Mouse (Mus musculus): ENCODE data around the gene Usp2. TPM values are rescaled to one million over a fixed set of nuclear protein-coding genes. Genes with fewer than 3 reads are reported as not detected.

The Usp2 gene
- polyA plus RNA-seq, 1 experiment from 2014 or later: 39.4 TPM

- ATAC-seq (ENCODE audit: low read depth) (no peak), DNase-seq (ENCODE audit: low spot score) (no peak)
- peak overlapping the region; percentile 74; the same call in 1 of the 2 replicates for H3K27ac ChIP-seq (replicated peaks; ENCODE audit: low read depth, low read length)
- peaks cover 29% of the 10 kb centered on the region; the same call in 1 of the 2 replicates for H3K4me1 ChIP-seq (ENCODE audit: control insufficient read depth, insufficient read depth, low read length)
- H3K9ac ChIP-seq (ENCODE audit: low read depth, low read length): peak overlapping the region; percentile 73
- peak overlapping the region; percentile 68 for H3K4me3 ChIP-seq (ENCODE audit: low read depth, low read length)
- H3K9me3 ChIP-seq (ENCODE audit: control insufficient read depth, low read length): no peaks in the 10 kb centered on the region
- peaks cover 6% of the 10 kb centered on the region; the same call in 1 of the 2 replicates for H3K36me3 ChIP-seq (ENCODE audit: control insufficient read depth, insufficient read depth, low read length)
- H3K4me2 ChIP-seq (ENCODE audit: low read depth, low read length): peak overlapping the region; percentile 90
- peaks cover 8% of the 10 kb centered on the region; the same call in 1 of the 2 replicates for H3K27me3 ChIP-seq (replicated peaks; ENCODE audit: control insufficient read depth, insufficient read depth, low read length)
- 7% methylated on average over 2 of the region's 2 CpGs for WGBS
Measured at GRCm38 (mm10) chr9:44133287-44133686, 66.5 kb downstream of the Usp2 start.

GRCm38 (mm10) chr9:44134101-44134850 lies 67.5 kb downstream of the Usp2 start, which contains the start of gene Mcam:
Gene Mcam (plus strand): TSS chr9:44134469.
- WGBS: 4% methylated on average over 12 of the region's 55 CpGs
- peaks cover 29% of the 10 kb centered on the region; the same call in 1 of the 2 replicates for H3K4me1 ChIP-seq (ENCODE audit: control insufficient read depth, insufficient read depth, low read length)
- H3K27me3 ChIP-seq (replicated peaks; ENCODE audit: control insufficient read depth, insufficient read depth, low read length): peaks cover 8% of the 10 kb centered on the region; the same call in 1 of the 2 replicates

GRCm38 (mm10) chr9:44134851-44135730 lies 68.3 kb downstream of the Usp2 start:
- H3K4me1 ChIP-seq (ENCODE audit: control insufficient read depth, insufficient read depth, low read length): peaks cover 25% of the 10 kb centered on the region; the same call in 1 of the 2 replicates
- H3K27ac ChIP-seq (replicated peaks; ENCODE audit: low read depth, low read length): peak overlapping the region; percentile 74
- H3K4me3 ChIP-seq (ENCODE audit: low read depth, low read length): peak overlapping the region; percentile 68
- H3K27me3 ChIP-seq (replicated peaks; ENCODE audit: control insufficient read depth, insufficient read depth, low read length): peaks cover 8% of the 10 kb centered on the region; the same call in 1 of the 2 replicates
- H3K4me2 ChIP-seq (ENCODE audit: low read depth, low read length): peak overlapping the region; percentile 90
- H3K9me3 ChIP-seq (ENCODE audit: control insufficient read depth, low read length): no peaks in the 10 kb centered on the region
- DNase-seq (ENCODE audit: low spot score) (peak; percentile 48), ATAC-seq (ENCODE audit: low read depth) (peak; percentile 23)
- H3K9ac ChIP-seq (ENCODE audit: low read depth, low read length): peak overlapping the region; percentile 73
- WGBS: 3% methylated on average over 36 of the region's 49 CpGs
- peaks cover 22% of the 10 kb centered on the region; the same call in 1 of the 2 replicates for H3K36me3 ChIP-seq (ENCODE audit: control insufficient read depth, insufficient read depth, low read length)

More at GRCm38 (mm10) chr9:44134101-44134850, 67.5 kb downstream of the Usp2 start, which contains the start of gene Mcam:
- peak within 1 kb of the TSS; percentile 74 for H3K27ac ChIP-seq (replicated peaks; ENCODE audit: low read depth, low read length)
- DNase-seq (ENCODE audit: low spot score) (peak; percentile 79), ATAC-seq (ENCODE audit: low read depth) (peak; percentile 41)
- peak within 1 kb of the TSS; percentile 90 for H3K4me2 ChIP-seq (ENCODE audit: low read depth, low read length)
- peak within 1 kb of the TSS; percentile 73 for H3K9ac ChIP-seq (ENCODE audit: low read depth, low read length)
- no peaks in the 10 kb centered on the region for H3K9me3 ChIP-seq (ENCODE audit: control insufficient read depth, low read length)
- peaks cover 15% of the 10 kb centered on the region; the same call in 1 of the 2 replicates for H3K36me3 ChIP-seq (ENCODE audit: control insufficient read depth, insufficient read depth, low read length)
- peak within 1 kb of the TSS; percentile 68 for H3K4me3 ChIP-seq (ENCODE audit: low read depth, low read length)

DNA sequence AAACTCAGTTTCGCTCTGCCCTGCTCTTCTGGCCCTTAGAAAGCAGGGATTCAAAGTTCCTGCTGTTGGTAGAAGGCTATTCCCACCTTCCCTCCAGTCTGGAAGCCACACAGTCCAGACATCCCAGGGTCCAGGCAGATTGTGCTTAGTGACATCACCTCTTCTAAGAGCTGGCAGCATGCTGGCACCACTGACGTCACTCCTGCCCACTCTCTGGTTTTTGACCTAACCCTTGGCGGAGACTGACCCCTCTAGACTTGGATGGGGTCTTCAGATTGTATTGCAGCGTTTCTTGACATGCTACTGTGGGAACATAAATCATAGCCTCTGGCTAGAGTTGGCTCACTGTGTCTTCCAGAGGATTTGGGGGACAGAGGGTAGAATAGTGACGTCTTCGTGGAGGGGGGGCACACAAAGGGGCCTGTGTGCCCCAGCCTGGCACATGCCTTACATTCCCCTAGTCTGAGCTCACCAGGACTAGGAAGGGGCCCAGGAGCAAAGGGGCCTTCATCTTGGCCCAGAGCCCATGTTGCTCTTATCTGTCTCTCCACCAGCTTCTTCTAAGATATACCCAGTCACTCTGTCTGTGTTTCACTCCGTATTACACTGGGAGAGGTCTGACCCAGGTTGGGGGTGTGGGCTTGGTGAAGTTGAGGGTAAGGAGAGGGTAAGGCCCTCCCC lies 69.0 kb downstream of the Usp2 start:
- Histone ChIP-seq H3K4me2 (ENCODE audit: low read depth, low read length) (peak overlapping the region; percentile 90), H3K9ac (ENCODE audit: low read depth, low read length) (peak overlapping the region; percentile 73), H3K36me3 (ENCODE audit: control insufficient read depth, insufficient read depth, low read length) (peaks cover 30% of the 10 kb centered on the region; the same call in 1 of the 2 replicates), H3K4me1 (ENCODE audit: control insufficient read depth, insufficient read depth, low read length) (peaks cover 17% of the 10 kb centered on the region; the same call in 1 of the 2 replicates), H3K27ac (replicated peaks; ENCODE audit: low read depth, low read length) (peak overlapping the region; percentile 74), H3K27me3 (replicated peaks; ENCODE audit: control insufficient read depth, insufficient read depth, low read length) (peaks cover 8% of the 10 kb centered on the region; the same call in 1 of the 2 replicates), H3K9me3 (ENCODE audit: control insufficient read depth, low read length) (no peaks in the 10 kb centered on the region), H3K4me3 (ENCODE audit: low read depth, low read length) (peak overlapping the region; percentile 68)
- ATAC-seq (ENCODE audit: low read depth) (peak; percentile 19; the same call in 1 of the 2 replicates), DNase-seq (ENCODE audit: low spot score) (peak; percentile 41)
- 38% methylated on average over 7 of the region's 7 CpGs for WGBS

- H3K9ac ChIP-seq (ENCODE audit: low read depth, low read length): no peak overlapping the region
- no peaks in the 10 kb centered on the region for H3K9me3 ChIP-seq (ENCODE audit: control insufficient read depth, low read length)
- peaks cover 8% of the 10 kb centered on the region; the same call in 1 of the 2 replicates for H3K27me3 ChIP-seq (replicated peaks; ENCODE audit: control insufficient read depth, insufficient read depth, low read length)
- DNase-seq (ENCODE audit: low spot score) (no peak), ATAC-seq (ENCODE audit: low read depth) (no peak)
- peaks cover 15% of the 10 kb centered on the region; the same call in 1 of the 2 replicates for H3K4me1 ChIP-seq (ENCODE audit: control insufficient read depth, insufficient read depth, low read length)
- WGBS: 61% methylated on average over 4 of the region's 4 CpGs
- no peak overlapping the region for H3K4me2 ChIP-seq (ENCODE audit: low read depth, low read length)
- H3K4me3 ChIP-seq (ENCODE audit: low read depth, low read length): no peak overlapping the region
- no peak overlapping the region for H3K27ac ChIP-seq (replicated peaks; ENCODE audit: low read depth, low read length)
- H3K36me3 ChIP-seq (ENCODE audit: control insufficient read depth, insufficient read depth, low read length): peaks cover 30% of the 10 kb centered on the region; the same call in 1 of the 2 replicates
Measured at GRCm38 (mm10) chr9:44137846-44138245, 71.0 kb downstream of the Usp2 start.

DNA sequence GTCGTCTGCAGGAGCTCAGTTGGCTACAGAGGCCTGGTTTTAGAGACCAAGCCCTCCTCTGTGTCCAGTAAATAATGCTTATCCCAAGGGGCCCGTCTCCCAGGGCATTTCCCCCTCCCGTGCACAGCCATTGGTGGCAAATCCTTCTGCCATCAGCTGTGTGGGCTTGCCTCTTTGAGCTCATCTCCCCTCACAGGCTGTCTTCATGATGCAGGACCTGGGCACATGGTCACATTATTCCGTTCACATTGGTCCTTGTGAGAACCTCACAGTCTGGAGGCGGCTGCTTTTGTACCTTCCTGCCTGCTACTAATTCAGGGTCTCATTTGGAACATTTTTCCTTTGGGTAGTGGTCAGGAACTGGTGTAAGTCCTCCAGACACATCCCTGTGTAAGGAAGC lies 75.1 kb downstream of the Usp2 start:
- H3K9me3 ChIP-seq (ENCODE audit: control insufficient read depth, low read length): no peaks in the 10 kb centered on the region
- H3K9ac ChIP-seq (ENCODE audit: low read depth, low read length): no peak overlapping the region
- H3K36me3 ChIP-seq (ENCODE audit: control insufficient read depth, insufficient read depth, low read length): peaks cover 56% of the 10 kb centered on the region
- H3K27ac ChIP-seq (replicated peaks; ENCODE audit: low read depth, low read length): no peak overlapping the region
- H3K4me2 ChIP-seq (ENCODE audit: low read depth, low read length): no peak overlapping the region
- no peaks in the 10 kb centered on the region for H3K4me1 ChIP-seq (ENCODE audit: control insufficient read depth, insufficient read depth, low read length)
- DNase-seq (ENCODE audit: low spot score): no peak
- H3K4me3 ChIP-seq (ENCODE audit: low read depth, low read length): no peak overlapping the region
- WGBS: 60% methylated on average over 5 of the region's 5 CpGs
- no peaks in the 10 kb centered on the region for H3K27me3 ChIP-seq (replicated peaks; ENCODE audit: control insufficient read depth, insufficient read depth, low read length)
- no peak for ATAC-seq (ENCODE audit: low read depth)

DNA sequence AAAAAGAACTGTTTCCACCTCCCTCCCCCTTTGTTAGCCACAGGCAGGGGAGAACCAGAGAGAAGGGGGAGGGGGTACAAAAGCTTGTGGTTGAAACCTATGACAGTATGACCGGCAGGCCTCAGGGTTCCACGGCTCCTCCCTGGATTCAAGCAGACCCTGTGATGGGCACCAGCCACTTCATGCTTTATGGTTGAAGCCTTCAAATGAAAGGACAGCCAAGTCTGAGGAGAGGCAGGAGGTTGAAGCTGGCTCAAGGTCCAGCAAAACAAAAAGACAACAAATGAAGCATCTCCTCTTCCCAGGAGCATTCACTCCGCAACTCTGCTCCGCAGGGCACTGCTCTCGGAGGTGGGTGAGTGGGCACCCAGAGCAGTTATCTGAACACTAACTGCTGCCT lies 76.6 kb downstream of the Usp2 start:
- no peak for ATAC-seq (ENCODE audit: low read depth)
- 82% methylated on average over 5 of the region's 5 CpGs for WGBS
- DNase-seq (ENCODE audit: low spot score): no peak
- no peaks in the 10 kb centered on the region for H3K9me3 ChIP-seq (ENCODE audit: control insufficient read depth, low read length)
- no peak overlapping the region for H3K4me3 ChIP-seq (ENCODE audit: low read depth, low read length)
- no peak overlapping the region for H3K4me2 ChIP-seq (ENCODE audit: low read depth, low read length)
- H3K36me3 ChIP-seq (ENCODE audit: control insufficient read depth, insufficient read depth, low read length): peaks cover 59% of the 10 kb centered on the region
- no peak overlapping the region for H3K27ac ChIP-seq (replicated peaks; ENCODE audit: low read depth, low read length)
- H3K27me3 ChIP-seq (replicated peaks; ENCODE audit: control insufficient read depth, insufficient read depth, low read length): no peaks in the 10 kb centered on the region
- H3K9ac ChIP-seq (ENCODE audit: low read depth, low read length): no peak overlapping the region
- H3K4me1 ChIP-seq (ENCODE audit: control insufficient read depth, insufficient read depth, low read length): no peaks in the 10 kb centered on the region
